Mouse (Mus musculus): ENCODE measurements at regions not wholly inside any gene's neighbourhood (a gene's known extent, or its start where the extent isn't known, plus 50 kb on each side); places are given as distances from the start of the nearest gene placed in this dataset.

- WGBS = 84% methylated on average over 2 of the region's 2 CpGs
- no peaks in the 10 kb centered on the region for H3K4me1 ChIP-seq (ENCODE audit: control insufficient read depth, insufficient read depth, low read length)
- H3K27me3 ChIP-seq (ENCODE audit: control insufficient read depth, insufficient read depth, low read length) = no peaks in the 10 kb centered on the region
- H3K9ac ChIP-seq (ENCODE audit: low read depth, low read length) = no peak overlapping the region
- no peaks in the 10 kb centered on the region for H3K79me2 ChIP-seq (ENCODE audit: control insufficient read depth, insufficient read depth, low read length)
- DNase-seq (ENCODE audit: extremely low read depth, low read depth, low spot score) = no peak
- no peak overlapping the region for H3K27ac ChIP-seq (replicated peaks; ENCODE audit: insufficient read depth, low read depth, low read length)
- H3K4me3 ChIP-seq (ENCODE audit: insufficient read depth, low read depth, low read length) = no peak overlapping the region
- H3K36me3 ChIP-seq (ENCODE audit: control insufficient read depth, insufficient read depth, low read length) = no peaks in the 10 kb centered on the region
- TF ChIP-seq POLR2A (IDR thresholded peaks at IDR 0.05; ENCODE audit: extremely low read depth, insufficient read depth, low read length) (no peak), CTCF (IDR thresholded peaks at IDR 0.05; ENCODE audit: low read depth, low read length) (no peak)
Measured at GRCm38 (mm10) chr1:157707256-157707655, 200.7 kb downstream of the Sec16b start.

- Histone ChIP-seq H3K4me3 (ENCODE audit: insufficient read depth, low read depth, low read length) (no peak overlapping the region), H3K79me2 (ENCODE audit: control insufficient read depth, insufficient read depth, low read length) (no peaks in the 10 kb centered on the region), H3K4me1 (ENCODE audit: control insufficient read depth, insufficient read depth, low read length) (no peaks in the 10 kb centered on the region), H3K27me3 (ENCODE audit: control insufficient read depth, insufficient read depth, low read length) (no peaks in the 10 kb centered on the region), H3K9ac (ENCODE audit: low read depth, low read length) (no peak overlapping the region), H3K36me3 (ENCODE audit: control insufficient read depth, insufficient read depth, low read length) (no peaks in the 10 kb centered on the region), H3K27ac (replicated peaks; ENCODE audit: insufficient read depth, low read depth, low read length) (no peak overlapping the region)
- no peak for TF ChIP-seq CTCF (IDR thresholded peaks at IDR 0.05; ENCODE audit: low read depth, low read length)
- WGBS = 86% methylated on average over 6 of the region's 6 CpGs
- no peak for DNase-seq (ENCODE audit: extremely low read depth, low read depth, low spot score)
Measured at GRCm38 (mm10) chr1:157709117-157709516, 202.6 kb downstream of the Sec16b start.

- Histone ChIP-seq H3K27ac (replicated peaks; ENCODE audit: insufficient read depth, low read depth, low read length) (no peak overlapping the region), H3K4me3 (ENCODE audit: insufficient read depth, low read depth, low read length) (no peak overlapping the region), H3K36me3 (ENCODE audit: control insufficient read depth, insufficient read depth, low read length) (no peaks in the 10 kb centered on the region), H3K79me2 (ENCODE audit: control insufficient read depth, insufficient read depth, low read length) (no peaks in the 10 kb centered on the region), H3K9ac (ENCODE audit: low read depth, low read length) (no peak overlapping the region), H3K4me1 (ENCODE audit: control insufficient read depth, insufficient read depth, low read length) (no peaks in the 10 kb centered on the region), H3K27me3 (ENCODE audit: control insufficient read depth, insufficient read depth, low read length) (no peaks in the 10 kb centered on the region)
- DNase-seq (ENCODE audit: extremely low read depth, low read depth, low spot score) = no peak
- TF ChIP-seq CTCF (IDR thresholded peaks at IDR 0.05; ENCODE audit: low read depth, low read length) (no peak), POLR2A (IDR thresholded peaks at IDR 0.05; ENCODE audit: extremely low read depth, insufficient read depth, low read length) (no peak)
- WGBS = 80% methylated on average over 2 of the region's 2 CpGs
Measured at GRCm38 (mm10) chr1:157710870-157711269, 204.3 kb downstream of the Sec16b start.

- Histone ChIP-seq H3K4me1 (ENCODE audit: control insufficient read depth, insufficient read depth, low read length) (no peaks in the 10 kb centered on the region), H3K27ac (replicated peaks; ENCODE audit: insufficient read depth, low read depth, low read length) (no peak overlapping the region), H3K27me3 (ENCODE audit: control insufficient read depth, insufficient read depth, low read length) (no peaks in the 10 kb centered on the region), H3K36me3 (ENCODE audit: control insufficient read depth, insufficient read depth, low read length) (no peaks in the 10 kb centered on the region), H3K79me2 (ENCODE audit: control insufficient read depth, insufficient read depth, low read length) (no peaks in the 10 kb centered on the region), H3K4me3 (ENCODE audit: insufficient read depth, low read depth, low read length) (no peak overlapping the region), H3K9ac (ENCODE audit: low read depth, low read length) (no peak overlapping the region)
- TF ChIP-seq POLR2A (IDR thresholded peaks at IDR 0.05; ENCODE audit: extremely low read depth, insufficient read depth, low read length) (no peak), CTCF (IDR thresholded peaks at IDR 0.05; ENCODE audit: low read depth, low read length) (no peak)
- WGBS = 28% methylated on average over 2 of the region's 2 CpGs
- DNase-seq (ENCODE audit: extremely low read depth, low read depth, low spot score) = no peak
Measured at GRCm38 (mm10) chr1:157712519-157712918, 206.0 kb downstream of the Sec16b start.

GRCm38 (mm10) chr1:157713851-157714250 lies 207.3 kb downstream of the Sec16b start:
- Histone ChIP-seq H3K4me1 (ENCODE audit: control insufficient read depth, insufficient read depth, low read length) (no peaks in the 10 kb centered on the region), H3K27ac (replicated peaks; ENCODE audit: insufficient read depth, low read depth, low read length) (no peak overlapping the region), H3K79me2 (ENCODE audit: control insufficient read depth, insufficient read depth, low read length) (no peaks in the 10 kb centered on the region), H3K27me3 (ENCODE audit: control insufficient read depth, insufficient read depth, low read length) (no peaks in the 10 kb centered on the region), H3K9ac (ENCODE audit: low read depth, low read length) (no peak overlapping the region), H3K4me3 (ENCODE audit: insufficient read depth, low read depth, low read length) (no peak overlapping the region), H3K36me3 (ENCODE audit: control insufficient read depth, insufficient read depth, low read length) (no peaks in the 10 kb centered on the region)
- TF ChIP-seq POLR2A (IDR thresholded peaks at IDR 0.05; ENCODE audit: extremely low read depth, insufficient read depth, low read length) = no peak
- no peak for TF ChIP-seq CTCF (IDR thresholded peaks at IDR 0.05; ENCODE audit: low read depth, low read length)
- WGBS = 85% methylated on average over 7 of the region's 7 CpGs
- DNase-seq (ENCODE audit: extremely low read depth, low read depth, low spot score) = no peak

GRCm38 (mm10) chr1:157715632-157716031 lies 209.1 kb downstream of the Sec16b start:
- no peak for DNase-seq (ENCODE audit: extremely low read depth, low read depth, low spot score)
- 76% methylated on average over 3 of the region's 3 CpGs for WGBS
- Histone ChIP-seq H3K36me3 (ENCODE audit: control insufficient read depth, insufficient read depth, low read length) (no peaks in the 10 kb centered on the region), H3K4me1 (ENCODE audit: control insufficient read depth, insufficient read depth, low read length) (no peaks in the 10 kb centered on the region), H3K27ac (replicated peaks; ENCODE audit: insufficient read depth, low read depth, low read length) (no peak overlapping the region), H3K79me2 (ENCODE audit: control insufficient read depth, insufficient read depth, low read length) (no peaks in the 10 kb centered on the region), H3K9ac (ENCODE audit: low read depth, low read length) (no peak overlapping the region), H3K4me3 (ENCODE audit: insufficient read depth, low read depth, low read length) (no peak overlapping the region), H3K27me3 (ENCODE audit: control insufficient read depth, insufficient read depth, low read length) (no peaks in the 10 kb centered on the region)
- TF ChIP-seq CTCF (IDR thresholded peaks at IDR 0.05; ENCODE audit: low read depth, low read length) (no peak), POLR2A (IDR thresholded peaks at IDR 0.05; ENCODE audit: extremely low read depth, insufficient read depth, low read length) (no peak)

Data from liver, adult 2 months (tissue).